Mouse (Mus musculus) CH12.LX (cell line): ENCODE data around the gene C3. TPM values are rescaled to one million over a fixed set of nuclear protein-coding genes. Genes with fewer than 3 reads are reported as not detected.

Experiments used
- DNase-seq: peaks from one replicate; pipeline ENCODE4 v3.0.0-alpha.2; 2013; ENCODE audit errors: extremely low read depth
- H3K27ac ChIP-seq: 2 replicates; pipeline ENCODE4 v1.5.1; 2012; ENCODE audit warnings: low read depth, mild to moderate bottlenecking, control low read depth, moderate library complexity; ENCODE audit not compliant: insufficient read depth
- H3K27me3 ChIP-seq: replicated peaks from 2 replicates; pipeline ENCODE3; 2012; ENCODE audit warnings: inconsistent platforms
- H3K36me3 ChIP-seq, 2 experiments: replicated peaks in 1 of 2; 2 replicates each; pipeline versions ENCODE3 to v1.6.1; 2012; ENCODE audit warnings: inconsistent platforms in 1 of 2, low read length in 1 of 2, mild to moderate bottlenecking in 1 of 2, mixed read lengths in 1 of 2, moderate library complexity in 1 of 2; ENCODE audit not compliant: control insufficient read depth in 1 of 2, insufficient read depth in 1 of 2
- H3K4me1 ChIP-seq, 2 experiments: 2 replicates each; pipeline ENCODE4 v1.6.1; 2012; ENCODE audit warnings: inconsistent platforms in 1 of 2, moderate library complexity in 1 of 2; ENCODE audit not compliant: insufficient read depth in 2 of 2, control insufficient read depth in 1 of 2
- H3K4me2 ChIP-seq: 2 replicates; pipeline ENCODE4 v1.6.1; 2012; ENCODE audit warnings: low read depth, mild to moderate bottlenecking, control low read depth; ENCODE audit not compliant: poor library complexity, insufficient read depth, severe bottlenecking
- H3K4me3 ChIP-seq, 3 experiments: fragments of 150-350 bp in 1 of 3; sonication (generic) in 1 of 3; replicated peaks in 1 of 3; 2 replicates each; pipeline versions ENCODE3 to v1.5.1; 2011 to 2012; ENCODE audit warnings: low read depth in 2 of 3, low read length in 2 of 3, mild to moderate bottlenecking in 2 of 3, moderate library complexity in 2 of 3, control low read depth in 1 of 3, improper control_type of control experiment in 1 of 3, inconsistent platforms in 1 of 3, mixed read lengths in 1 of 3; ENCODE audit not compliant: poor library complexity in 1 of 3
- H3K79me2 ChIP-seq: replicated peaks from 2 replicates; pipeline ENCODE4 v1.6.1; 2012; ENCODE audit warnings: mild to moderate bottlenecking, moderate library complexity; ENCODE audit not compliant: control insufficient read depth, poor library complexity, insufficient read depth, severe bottlenecking; ENCODE audit errors: extremely low read depth
- H3K9ac ChIP-seq: 2 replicates; pipeline ENCODE4 v1.6.1; 2012; ENCODE audit warnings: low read depth, mild to moderate bottlenecking, control low read depth, moderate library complexity; ENCODE audit not compliant: insufficient read depth
- H3K9me3 ChIP-seq: replicated peaks from 2 replicates; pipeline ENCODE3; 2012; ENCODE audit warnings: low read length, inconsistent platforms, mixed read lengths
- BHLHE40 ChIP-seq: IDR thresholded peaks from 2 replicates; pipeline ENCODE4 v1.6.1; 2011; ENCODE audit warnings: mild to moderate bottlenecking, low read depth, low read length, improper control_type of control experiment
- CHD1 ChIP-seq: IDR thresholded peaks from 2 replicates; pipeline ENCODE4 v1.6.1; 2012; ENCODE audit warnings: low read depth, low read length, improper control_type of control experiment, inconsistent platforms
- CTCF ChIP-seq, 2 experiments: IDR thresholded peaks in 1 of 2; conservative IDR thresholded peaks in 1 of 2; 2 replicates each; pipeline ENCODE4 v1.5.1; 2011 to 2012; ENCODE audit warnings: low read depth in 2 of 2, low read length in 2 of 2, improper control_type of control experiment in 1 of 2, inconsistent platforms in 1 of 2, mild to moderate bottlenecking in 1 of 2, moderate library complexity in 1 of 2
- ELF1 ChIP-seq: IDR thresholded peaks from 2 replicates; pipeline ENCODE4 v1.6.1; 2014; ENCODE audit warnings: low read depth, mild to moderate bottlenecking, inconsistent platforms, low read length, improper control_type of control experiment
- GABPA ChIP-seq: IDR thresholded peaks from 2 replicates; pipeline ENCODE4 v1.6.1; 2012; ENCODE audit warnings: low read depth, low read length, improper control_type of control experiment, inconsistent platforms; ENCODE audit not compliant: insufficient replicate concordance
- HCFC1 ChIP-seq: IDR thresholded peaks from 2 replicates; pipeline ENCODE4 v1.6.1; 2012; ENCODE audit warnings: low read depth, mild to moderate bottlenecking, inconsistent platforms, low read length, improper control_type of control experiment
- IRF4 ChIP-seq: IDR thresholded peaks from 2 replicates; pipeline ENCODE4 v1.6.1; 2014; ENCODE audit warnings: low read depth, mild to moderate bottlenecking, inconsistent platforms, low read length, improper control_type of control experiment
- JUN ChIP-seq: IDR thresholded peaks from 2 replicates; pipeline ENCODE4 v1.6.1; 2011; ENCODE audit warnings: low read depth, mild to moderate bottlenecking, low read length, improper control_type of control experiment, moderate library complexity; ENCODE audit not compliant: insufficient read depth
- JUND ChIP-seq: conservative IDR thresholded peaks from 2 replicates; pipeline ENCODE4 v1.6.1; 2011; ENCODE audit warnings: low read depth, low read length, improper control_type of control experiment
- MAX ChIP-seq: IDR thresholded peaks from 2 replicates; pipeline ENCODE4 v1.6.1; 2011; ENCODE audit warnings: low read length, improper control_type of control experiment
- MAZ ChIP-seq: IDR thresholded peaks from 2 replicates; pipeline ENCODE4 v1.6.1; 2012; ENCODE audit warnings: low read depth, mild to moderate bottlenecking, inconsistent platforms, low read length, improper control_type of control experiment, moderate library complexity
- MEF2A ChIP-seq: IDR thresholded peaks from 2 replicates; pipeline ENCODE4 v1.6.1; 2014; ENCODE audit warnings: low read depth, mild to moderate bottlenecking, inconsistent platforms, low read length, improper control_type of control experiment, borderline replicate concordance
- MYC ChIP-seq: IDR thresholded peaks from 2 replicates; pipeline ENCODE4 v1.6.1; 2011; ENCODE audit warnings: low read depth, mild to moderate bottlenecking, improper control_type of control experiment, low read length
- NELFE ChIP-seq: IDR thresholded peaks from 2 replicates; pipeline ENCODE4 v1.6.1; 2011; ENCODE audit warnings: low read depth, low read length, improper control_type of control experiment
- POLR2A ChIP-seq: IDR thresholded peaks from 2 replicates; pipeline ENCODE4 v1.6.1; 2011; ENCODE audit warnings: low read depth, mild to moderate bottlenecking, improper control_type of control experiment, low read length
- RAD21 ChIP-seq: IDR thresholded peaks from 2 replicates; pipeline ENCODE4 v1.6.1; 2011; ENCODE audit warnings: low read depth, mild to moderate bottlenecking, low read length, improper control_type of control experiment, moderate library complexity
- RCOR1 ChIP-seq: conservative IDR thresholded peaks from 2 replicates; pipeline ENCODE4 v1.6.1; 2012; ENCODE audit warnings: low read depth, mild to moderate bottlenecking, inconsistent platforms, low read length, improper control_type of control experiment
- SIN3A ChIP-seq: IDR thresholded peaks from 2 replicates; pipeline ENCODE4 v1.6.1; 2012; ENCODE audit warnings: low read length, improper control_type of control experiment, inconsistent platforms
- SMC3 ChIP-seq: IDR thresholded peaks from 2 replicates; pipeline ENCODE4 v1.6.1; 2011; ENCODE audit warnings: low read depth, low read length, improper control_type of control experiment
- TBP ChIP-seq: conservative IDR thresholded peaks from 2 replicates; pipeline ENCODE4 v1.6.1; 2011; ENCODE audit warnings: low read depth, low read length, improper control_type of control experiment
- TCF12 ChIP-seq: IDR thresholded peaks from 2 replicates; pipeline ENCODE4 v1.6.1; 2014; ENCODE audit warnings: low read depth, mild to moderate bottlenecking, inconsistent platforms, low read length, improper control_type of control experiment
- UBTF ChIP-seq: IDR thresholded peaks from 2 replicates; pipeline ENCODE4 v1.6.1; 2012; ENCODE audit warnings: low read depth, mild to moderate bottlenecking, inconsistent platforms, low read length, improper control_type of control experiment, moderate library complexity
- USF2 ChIP-seq: conservative IDR thresholded peaks from 2 replicates; pipeline ENCODE4 v1.6.1; 2011; ENCODE audit warnings: low read depth, low read length, improper control_type of control experiment
- ZNF384 ChIP-seq: IDR thresholded peaks from 2 replicates; pipeline ENCODE4 v1.6.1; 2012; ENCODE audit warnings: low read depth, low read length, improper control_type of control experiment, inconsistent platforms
- dilution Hi-C: fragments of 300-500 bp; cut with MboI; formaldehyde crosslinking; loops from 2 replicates; pipeline ENCODE4 v1.14.3; 2020; ENCODE audit warnings: low sequenced_read_pairs; ENCODE audit not compliant: extremely low pct_unique_long_range_greater_than_20kb, extremely low pct_ligation_motif_present
- in situ Hi-C: fragments of 300-500 bp; cut with MboI; formaldehyde crosslinking; loops from 3 replicates; pipeline ENCODE4 v1.14.3; 2019; ENCODE audit warnings: low sequenced_read_pairs, low pct_ligation_motif_present, low pct_unique_long_range_greater_than_20kb, mixed read lengths
- polyA plus RNA-seq: library from polyadenylated mRNA; unstranded; fragments of >175 nt; gene quantifications from 2 replicates; pipeline ENCODE4 v1.2.1, GENCODE M21; 2012; ENCODE audit warnings: low read depth; ENCODE audit not compliant: insufficient read length
- total RNA-seq, 2 experiments: library from RNA; depleted of rRNA; stranded (reverse); fragments of 300-350 nt in 1 of 2; fragments of >200 nt in 1 of 2; gene quantifications; 2 replicates each; pipeline ENCODE4 v1.2.3; 2012 to 2014

The C3 gene
- total RNA-seq (2012; rRNA removed), result 2.5 and 5.4 TPM in 2 replicates
- 1.4 and 3.9 TPM in 2 replicates for total RNA-seq (2014; rRNA removed)
- polyA plus RNA-seq, result 1.2 and 1.5 TPM in 2 replicates

GRCm38 (mm10) chr17:57228014-57228413, at the start of gene C3:
C3 (minus strand) TSS chr17:57228136.
- no peaks in the 10 kb centered on the region for H3K9me3 ChIP-seq
- TF ChIP-seq TCF12, result no peak
- no peak within 1 kb of the TSS for H3K4me2 ChIP-seq
- H3K27me3 ChIP-seq, result peaks cover 3% of the 10 kb centered on the region
- dilution Hi-C loops (no loop called here), in situ Hi-C loops (no loop called here)
- H3K4me1 ChIP-seq, result peaks cover 13 to 27% of the 10 kb centered on the region in 2 experiments
- no peaks in the 10 kb centered on the region for H3K79me2 ChIP-seq
- no peak within 1 kb of the TSS for H3K9ac ChIP-seq
- no peak within 1 kb of the TSS for H3K27ac ChIP-seq
- no peak for DNase-seq
- H3K36me3 ChIP-seq, result no peaks in the 10 kb centered on the region
- no peak within 1 kb of the TSS for H3K4me3 ChIP-seq

GRCm38 (mm10) chr17:57276634-57277121, 48.7 kb upstream of the C3 start:
- TF ChIP-seq RCOR1 (no peak), NELFE (peak; percentile 57; the same call in 1 of the 2 replicates), POLR2A (no peak), MYC (peak; percentile 74), TBP (no peak), USF2 (no peak), HCFC1 (peak; percentile 54), GABPA (no peak), ELF1 (peak; percentile 55; the same call in 1 of the 2 replicates), MAX (0 out of 2 replicates have a peak, but pooled peaks have one; percentile 43), SMC3 (peak; percentile 73), JUND (0 out of 2 replicates have a peak, but pooled peaks have one; percentile 22), ZNF384 (no peak), RAD21 (peak; percentile 57), MEF2A (0 out of 2 replicates have a peak, but pooled peaks have one; percentile 62), IRF4 (peak; percentile 72), JUN (no peak), UBTF (0 out of 2 replicates have a peak, but pooled peaks have one; percentile 21), CTCF (conservative IDR thresholded peaks at IDR 0.05 in 1 of 2, IDR thresholded peaks at IDR 0.05 in 1 of 2; ENCODE audit: low read depth in 2 of 2, low read length in 2 of 2) (peak; percentile 82 to 90), BHLHE40 (peak; percentile 47), SIN3A (peak; percentile 86), MAZ (peak; percentile 90), CHD1 (0 out of 2 replicates have a peak, but pooled peaks have one; percentile 70)
- in situ Hi-C loops, result no loop called here
- peaks cover 3% of the 10 kb centered on the region for H3K27me3 ChIP-seq
- peaks cover 0 to 5% of the 10 kb centered on the region in 2 experiments for H3K36me3 ChIP-seq
- H3K27ac ChIP-seq, result peak overlapping the region; percentile 86
- peak overlapping the region; percentile 52 to 74 (median 62) for H3K4me3 ChIP-seq
- dilution Hi-C loops, result no loop called here
- peak; percentile 94 for DNase-seq
- peaks cover 17% of the 10 kb centered on the region for H3K79me2 ChIP-seq
- peaks cover 17 to 48% of the 10 kb centered on the region in 2 experiments for H3K4me1 ChIP-seq
- no peaks in the 10 kb centered on the region for H3K9me3 ChIP-seq
- peak overlapping the region; percentile 14 for H3K9ac ChIP-seq
- H3K4me2 ChIP-seq, result peak overlapping the region; percentile 87
